ENCODE assay signal across 13 mouse cellular contexts in the genomic region with DNA sequence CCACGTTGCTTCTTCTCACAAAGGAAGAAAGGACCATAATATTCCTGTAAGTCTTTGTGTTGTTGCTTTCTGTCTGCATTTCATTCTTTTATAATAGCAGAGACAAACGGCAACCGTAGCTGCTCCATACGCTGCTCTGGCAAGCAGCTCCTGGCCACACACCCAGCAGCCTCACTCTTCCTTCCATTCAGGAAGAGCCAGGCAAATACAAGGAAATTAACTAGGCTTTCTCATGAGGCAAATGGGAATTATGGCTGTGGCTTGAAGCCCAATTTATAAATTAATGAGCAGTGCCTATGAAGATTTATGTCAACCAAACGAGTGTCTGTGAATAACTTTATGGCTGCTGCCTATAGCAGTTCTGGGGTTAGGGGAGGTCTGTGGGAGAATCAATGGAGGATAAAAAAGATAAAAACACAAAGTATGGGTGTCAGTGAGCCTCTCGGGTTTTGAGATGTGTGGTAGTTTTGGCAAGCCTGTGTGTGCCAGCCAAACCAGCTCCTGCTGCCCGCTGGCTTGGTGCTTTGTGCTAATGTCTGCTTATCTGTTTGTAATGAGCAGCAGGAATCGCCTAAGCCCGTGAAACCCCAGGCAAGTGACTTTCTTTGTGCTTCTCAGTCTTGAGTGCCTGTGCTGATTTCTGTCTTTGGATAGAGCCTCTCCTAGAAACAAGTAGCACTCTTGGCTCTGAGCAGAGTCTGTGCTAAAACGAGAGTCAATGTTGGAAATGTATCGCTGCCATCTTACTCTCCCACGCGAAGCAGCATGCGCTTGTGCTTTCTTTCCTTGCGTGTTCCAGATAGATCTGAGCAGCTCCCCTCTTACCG. TPM values are rescaled to one million over a fixed set of nuclear protein-coding genes. Genes with fewer than 3 reads are reported as not detected.
A peak's percentile ranks its signal among the peaks of the same experiment; 100 is the strongest.
DNase-seq lines count a peak whose midpoint lies in the region; TF ChIP-seq lines count a peak whose summit lies in the region.
"Had no signal": no experiment of that assay in that cellular context is flagged by ENCODE, and none has a peak within 500 bp of the region (broad histone marks: within the 10 kb centered on the region; RNA-seq: fewer than 3 reads in every experiment).

No protein-coding gene starts in this region.

- 11% methylated on average over 16 of the region's 16 CpGs for WGBS in cerebellum, adult 2 months

- no peaks in the 10 kb centered on the region for H3K27me3 ChIP-seq in cerebellum, adult 2 months (ENCODE audit: control insufficient read depth, insufficient read depth, low read length)
- H3K27me3 ChIP-seq: stomach, embryonic 15.5 days had no signal

- DNase-seq in cerebellum, adult 2 months = peak; percentile 62 to 63
- no peak for DNase-seq in cerebellum, adult 9-10 months
- DNase-seq in layer of hippocampus, adult 9-11 months = peak; percentile 51
- DNase-seq in layer of hippocampus, postnatal 25 days (ENCODE audit: extremely low spot score in 1 of 2, low spot score in 1 of 2) = no peak
- DNase-seq in left cerebral cortex, adult 11 months (ENCODE audit: low spot score) = peak; percentile 48
- DNase-seq in right cerebral cortex, adult 2 months (ENCODE audit: low spot score in 2 of 2) = peak; percentile 55 to 59
- DNase-seq in heart, postnatal 25 days (ENCODE audit: low spot score) = no peak
- no peak for DNase-seq in thymus, postnatal 0 days (ENCODE audit: low spot score)
- DNase-seq: adrenal gland, postnatal 14 days; embryo, embryonic 11 days; lung, postnatal 4 days had no signal

- intact Hi-C loops in heart, postnatal 25 days (cut with DNase I) = no loop called here

- TF ChIP-seq CTCF in cerebellum, adult 2 months (IDR thresholded peaks at IDR 0.05; ENCODE audit: borderline replicate concordance, insufficient read depth, low read depth, low read length) = no peak

- no peak for TF ChIP-seq POLR2A in cerebellum, adult 2 months (IDR thresholded peaks at IDR 0.05; ENCODE audit: borderline replicate concordance, insufficient read depth, low read length)

- H3K4me1 ChIP-seq in cerebellum, adult 2 months (ENCODE audit: control insufficient read depth, insufficient read depth, low read length) = peaks cover 40% of the 10 kb centered on the region
- H3K4me1 ChIP-seq: stomach, embryonic 15.5 days had no signal

- no peak overlapping the region for H3K4me3 ChIP-seq in cerebellum, adult 2 months (replicated peaks; ENCODE audit: insufficient read depth, low read depth, low read length)
- H3K4me3 ChIP-seq: stomach, embryonic 15.5 days had no signal

- peak overlapping the region; percentile 81 for H3K27ac ChIP-seq in cerebellum, adult 2 months (ENCODE audit: insufficient read depth, low read length)
- H3K27ac ChIP-seq: stomach, embryonic 15.5 days had no signal

RNA-seq across cellular contexts. Expression of a gene that starts 54.2 kb away (rescaled TPM):
- polyA plus RNA-seq in cerebellum, adult 2 months (2012; rRNA removed) = 177 and 180 TPM in 2 replicates
- 100 to 1,000 TPM; 122 to 139 TPM for total RNA-seq in layer of hippocampus, postnatal 25 days (2021)
- 10 to 100 TPM; 30.4 to 32.0 TPM for total RNA-seq in heart, postnatal 25 days (2021)
- polyA plus RNA-seq in thymus, postnatal 0 days (2015; fragmentation: Nextera tagmentation; extraction: Ambion mirVana) = 5.4 and 5.9 TPM in 2 replicates
- total RNA-seq: neutrophil, adult 5-6 weeks had no signal

Comparison
In these comparisons a context has a peak if more than half of its experiments do, and no peak if none do; other contexts are left out.
1. DNase-seq: peak in cerebellum, adult 2 months (2 of 2), layer of hippocampus, adult 9-11 months (single experiment), left cerebral cortex, adult 11 months (single experiment) and right cerebral cortex, adult 2 months (2 of 2); none in cerebellum, adult 9-10 months (single experiment), layer of hippocampus, postnatal 25 days (0 of 2), heart, postnatal 25 days (single experiment) and thymus, postnatal 0 days (single experiment).